Mouse (Mus musculus): Measurements from ENCODE around the gene Arhgef17.

Gene Arhgef17

GRCm38 (mm10) chr7:100917751-100918150 lies 14.2 kb downstream of the Arhgef17 start:
- no peak for DNase-seq (ENCODE audit: low read depth, low spot score)

- no peak for DNase-seq (ENCODE audit: low read depth, low spot score)
Measured at GRCm38 (mm10) chr7:100916526-100916925, 15.4 kb downstream of the Arhgef17 start.

GRCm38 (mm10) chr7:100915204-100915603 lies 16.7 kb downstream of the Arhgef17 start:
- no peak for DNase-seq (ENCODE audit: low read depth, low spot score)

- no peak for DNase-seq (ENCODE audit: low read depth, low spot score)
Measured at GRCm38 (mm10) chr7:100911791-100912190, 20.1 kb downstream of the Arhgef17 start.

- no peak for DNase-seq (ENCODE audit: low read depth, low spot score)
Measured at GRCm38 (mm10) chr7:100911246-100911770, 20.6 kb downstream of the Arhgef17 start.

- DNase-seq (ENCODE audit: low read depth, low spot score), result no peak
Measured at GRCm38 (mm10) chr7:100908567-100908966, 23.3 kb downstream of the Arhgef17 start.

GRCm38 (mm10) chr7:100908061-100908460 lies 23.8 kb downstream of the Arhgef17 start:
- no peak for DNase-seq (ENCODE audit: low read depth, low spot score)

- DNase-seq (ENCODE audit: low read depth, low spot score), result peak; percentile 62
Measured at GRCm38 (mm10) chr7:100907231-100907630, 24.7 kb downstream of the Arhgef17 start.

- no peak for DNase-seq (ENCODE audit: low read depth, low spot score)
Measured at GRCm38 (mm10) chr7:100906029-100906789, 25.7 kb downstream of the Arhgef17 start.

- no peak for DNase-seq (ENCODE audit: low read depth, low spot score)
Measured at GRCm38 (mm10) chr7:100905037-100905436, 26.9 kb downstream of the Arhgef17 start.

- no peak for DNase-seq (ENCODE audit: low read depth, low spot score)
Measured at GRCm38 (mm10) chr7:100904612-100905011, 27.3 kb downstream of the Arhgef17 start.

- DNase-seq (ENCODE audit: low read depth, low spot score), result no peak
Measured at GRCm38 (mm10) chr7:100902451-100903137, 29.3 kb downstream of the Arhgef17 start.

- no peak for DNase-seq (ENCODE audit: low read depth, low spot score)
Measured at GRCm38 (mm10) chr7:100897828-100898227, 34.1 kb downstream of the Arhgef17 start.

GRCm38 (mm10) chr7:100894833-100895226 lies 37.1 kb downstream of the Arhgef17 start:
- no peak for DNase-seq (ENCODE audit: low read depth, low spot score)

- DNase-seq (ENCODE audit: low read depth, low spot score), result no peak
Measured at GRCm38 (mm10) chr7:100894057-100894832, 37.7 kb downstream of the Arhgef17 start.

GRCm38 (mm10) chr7:100893249-100894056 lies 38.5 kb downstream of the Arhgef17 start:
- DNase-seq (ENCODE audit: low read depth, low spot score), result no peak

- DNase-seq (ENCODE audit: low read depth, low spot score), result no peak
Measured at GRCm38 (mm10) chr7:100886535-100886934, 45.4 kb downstream of the Arhgef17 start.

- DNase-seq (ENCODE audit: low read depth, low spot score), result no peak
Measured at GRCm38 (mm10) chr7:100884460-100884859, 47.4 kb downstream of the Arhgef17 start.

GRCm38 (mm10) chr7:100881950-100882349 lies 50.0 kb downstream of the Arhgef17 start:
- DNase-seq (ENCODE audit: low read depth, low spot score), result no peak

- no peak for DNase-seq (ENCODE audit: low read depth, low spot score)
Measured at GRCm38 (mm10) chr7:100881531-100881930, 50.4 kb downstream of the Arhgef17 start.

GRCm38 (mm10) chr7:100879595-100879994 lies 52.3 kb downstream of the Arhgef17 start:
- DNase-seq (ENCODE audit: low read depth, low spot score), result peak; percentile 48

Data from embryo, embryonic 11.5 days (tissue).